Mouse (Mus musculus): ENCODE data around the gene Snx11. TPM values are rescaled to one million over a fixed set of nuclear protein-coding genes. Genes with fewer than 3 reads are reported as not detected.
"Not testable (repeated sequence)": the region's sequence is repeated elsewhere in the genome, so short reads cannot be mapped to it uniquely, and the experiment has no call there.

Snx11 gene
- total and polyA plus RNA-seq, 2 experiments, result 6.3 to 8.1 TPM

GRCm38 (mm10) chr11:96789990-96790389 lies 12.6 kb upstream of the Snx11 start:
- no peak overlapping the region for H3K27ac ChIP-seq (replicated peaks; ENCODE audit: insufficient read depth, low read depth, low read length)
- H3K36me3 ChIP-seq (ENCODE audit: control insufficient read depth, insufficient read depth, low read length), result no peaks in the 10 kb centered on the region
- no peak for TF ChIP-seq CTCF (IDR thresholded peaks at IDR 0.05; ENCODE audit: low read depth, low read length)
- no peak for TF ChIP-seq POLR2A (IDR thresholded peaks at IDR 0.05; ENCODE audit: extremely low read depth, insufficient read depth, low read length)
- DNase-seq (ENCODE audit: extremely low read depth, low read depth, low spot score), result no peak
- peaks cover 17% of the 10 kb centered on the region for H3K79me2 ChIP-seq (ENCODE audit: control insufficient read depth, insufficient read depth, low read length)
- peak overlapping the region; percentile 98 for H3K4me3 ChIP-seq (ENCODE audit: insufficient read depth, low read depth, low read length)
- peaks cover 13% of the 10 kb centered on the region for H3K4me1 ChIP-seq (ENCODE audit: control insufficient read depth, insufficient read depth, low read length)
- WGBS, result 21% methylated on average over 5 of the region's 5 CpGs
- H3K9ac ChIP-seq (ENCODE audit: low read depth, low read length), result peak overlapping the region; percentile 98
- no peaks in the 10 kb centered on the region for H3K27me3 ChIP-seq (ENCODE audit: control insufficient read depth, insufficient read depth, low read length)

- peak within 1 kb of the TSS; percentile 88 for H3K27ac ChIP-seq (replicated peaks; ENCODE audit: insufficient read depth, low read depth, low read length)
- under 1% methylated on average over 91 of the region's 93 CpGs for WGBS
- peaks cover 14% of the 10 kb centered on the region for H3K79me2 ChIP-seq (ENCODE audit: control insufficient read depth, insufficient read depth, low read length)
- TF ChIP-seq POLR2A (IDR thresholded peaks at IDR 0.05; ENCODE audit: extremely low read depth, insufficient read depth, low read length) (peak; percentile 65; the same call in 1 of the 2 replicates), CTCF (IDR thresholded peaks at IDR 0.05; ENCODE audit: low read depth, low read length) (no peak)
- peak within 1 kb of the TSS; percentile 98 for H3K4me3 ChIP-seq (ENCODE audit: insufficient read depth, low read depth, low read length)
- H3K27me3 ChIP-seq (ENCODE audit: control insufficient read depth, insufficient read depth, low read length), result no peaks in the 10 kb centered on the region
- DNase-seq (ENCODE audit: extremely low read depth, low read depth, low spot score), result peak; percentile 79
- no peaks in the 10 kb centered on the region for H3K36me3 ChIP-seq (ENCODE audit: control insufficient read depth, insufficient read depth, low read length)
- peaks cover 13% of the 10 kb centered on the region for H3K4me1 ChIP-seq (ENCODE audit: control insufficient read depth, insufficient read depth, low read length)
- peak within 1 kb of the TSS; percentile 98 for H3K9ac ChIP-seq (ENCODE audit: low read depth, low read length)
Observed at GRCm38 (mm10) chr11:96788871-96789795, 11.8 kb upstream of the Snx11 start, which contains the start of gene Cbx1. TSS of gene Cbx1 (plus strand) at chr11:96789127.

GRCm38 (mm10) chr11:96786731-96787450 lies 9.5 kb upstream of the Snx11 start:
- H3K9ac ChIP-seq (ENCODE audit: low read depth, low read length), result no peak overlapping the region
- 71% methylated on average over 9 of the region's 9 CpGs for WGBS
- H3K4me1 ChIP-seq (ENCODE audit: control insufficient read depth, insufficient read depth, low read length), result peaks cover 13% of the 10 kb centered on the region
- no peak overlapping the region for H3K4me3 ChIP-seq (ENCODE audit: insufficient read depth, low read depth, low read length)
- TF ChIP-seq POLR2A (IDR thresholded peaks at IDR 0.05; ENCODE audit: extremely low read depth, insufficient read depth, low read length) (no peak), CTCF (IDR thresholded peaks at IDR 0.05; ENCODE audit: low read depth, low read length) (no peak)
- no peaks in the 10 kb centered on the region for H3K27me3 ChIP-seq (ENCODE audit: control insufficient read depth, insufficient read depth, low read length)
- H3K36me3 ChIP-seq (ENCODE audit: control insufficient read depth, insufficient read depth, low read length), result no peaks in the 10 kb centered on the region
- H3K27ac ChIP-seq (replicated peaks; ENCODE audit: insufficient read depth, low read depth, low read length), result no peak overlapping the region
- DNase-seq (ENCODE audit: extremely low read depth, low read depth, low spot score), result no peak
- peaks cover 14% of the 10 kb centered on the region for H3K79me2 ChIP-seq (ENCODE audit: control insufficient read depth, insufficient read depth, low read length)

GRCm38 (mm10) chr11:96784847-96785246 lies 7.5 kb upstream of the Snx11 start:
- DNase-seq (ENCODE audit: extremely low read depth, low read depth, low spot score), result peak; percentile 35

GRCm38 (mm10) chr11:96781425-96781824 lies 4.1 kb upstream of the Snx11 start:
- Histone ChIP-seq H3K4me1 (ENCODE audit: control insufficient read depth, insufficient read depth, low read length) (peaks cover 5% of the 10 kb centered on the region; the same call in 1 of the 2 replicates), H3K27ac (replicated peaks; ENCODE audit: insufficient read depth, low read depth, low read length) (no peak overlapping the region), H3K27me3 (ENCODE audit: control insufficient read depth, insufficient read depth, low read length) (no peaks in the 10 kb centered on the region), H3K79me2 (ENCODE audit: control insufficient read depth, insufficient read depth, low read length) (no peaks in the 10 kb centered on the region), H3K9ac (ENCODE audit: low read depth, low read length) (no peak overlapping the region), H3K4me3 (ENCODE audit: insufficient read depth, low read depth, low read length) (no peak overlapping the region), H3K36me3 (ENCODE audit: control insufficient read depth, insufficient read depth, low read length) (no peaks in the 10 kb centered on the region)
- TF ChIP-seq CTCF (IDR thresholded peaks at IDR 0.05; ENCODE audit: low read depth, low read length) (peak; percentile 17; the same call in 1 of the 2 replicates), POLR2A (IDR thresholded peaks at IDR 0.05; ENCODE audit: extremely low read depth, insufficient read depth, low read length) (no peak)
- no peak for DNase-seq (ENCODE audit: extremely low read depth, low read depth, low spot score)
- WGBS, result 83% methylated on average over 2 of the region's 2 CpGs

More at GRCm38 (mm10) chr11:96784847-96785246, 7.5 kb upstream of the Snx11 start:
- not testable (repeated sequence) for H3K4me1 ChIP-seq (ENCODE audit: control insufficient read depth, insufficient read depth, low read length); H3K27me3 ChIP-seq (ENCODE audit: control insufficient read depth, insufficient read depth, low read length); H3K79me2 ChIP-seq (ENCODE audit: control insufficient read depth, insufficient read depth, low read length); H3K36me3 ChIP-seq (ENCODE audit: control insufficient read depth, insufficient read depth, low read length); H3K9ac ChIP-seq (ENCODE audit: low read depth, low read length); H3K27ac ChIP-seq (replicated peaks; ENCODE audit: insufficient read depth, low read depth, low read length); H3K4me3 ChIP-seq (ENCODE audit: insufficient read depth, low read depth, low read length)
- peak; percentile 71 for TF ChIP-seq CTCF (IDR thresholded peaks at IDR 0.05; ENCODE audit: low read depth, low read length)
- 18% methylated on average over 7 of the region's 7 CpGs for WGBS

All from liver, adult 2 months (tissue).